19 mouse cellular contexts compared by ENCODE assay signal in genomic region chr2:17900202-17900601, GRCm38 (mm10).
A peak's percentile ranks its signal among the peaks of the same experiment; 100 is the strongest.
DNase-seq lines count a peak whose midpoint lies in the region; ATAC-seq and TF ChIP-seq lines count a peak whose summit lies in the region.
"Had no signal": no experiment of that assay in that cellular context is flagged by ENCODE, and none has a peak within 500 bp of the region (broad histone marks: within the 10 kb centered on the region; RNA-seq: fewer than 3 reads in every experiment).

No protein-coding gene starts in this region.

- no peak for TF ChIP-seq CTCF in kidney, postnatal 0 days (IDR thresholded peaks at IDR 0.05; ENCODE audit: low read depth)

- WGBS in heart, embryonic 13.5 days: 45% methylated on average over 8 of the region's 8 CpGs
- 59% methylated on average over 8 of the region's 8 CpGs for WGBS in kidney, postnatal 0 days
- 46% methylated on average over 8 of the region's 8 CpGs for WGBS in limb, embryonic 15.5 days

- no peaks in the 10 kb centered on the region for H3K9me3 ChIP-seq in heart, embryonic 13.5 days
- no peaks in the 10 kb centered on the region for H3K9me3 ChIP-seq in kidney, postnatal 0 days (replicated peaks; ENCODE audit: low read length)
- H3K9me3 ChIP-seq in limb, embryonic 15.5 days: no peaks in the 10 kb centered on the region
- H3K9me3 ChIP-seq: heart, embryonic 10.5 days; liver, embryonic 12.5 days; midbrain, embryonic 12.5 days had no signal

- intact Hi-C loops in heart, postnatal 25 days (cut with DNase I): no loop called here
- intact Hi-C loops in left cerebral cortex, postnatal 10 days (cut with DNase I): no loop called here

- no peak overlapping the region for H3K27ac ChIP-seq in heart, embryonic 13.5 days (replicated peaks)
- no peak overlapping the region for H3K27ac ChIP-seq in kidney, postnatal 0 days
- no peak overlapping the region for H3K27ac ChIP-seq in limb, embryonic 15.5 days
- H3K27ac ChIP-seq: layer of hippocampus, adult 2 months; liver, embryonic 12.5 days; midbrain, embryonic 12.5 days had no signal

- no peak overlapping the region for H3K4me3 ChIP-seq in heart, embryonic 13.5 days
- no peak overlapping the region for H3K4me3 ChIP-seq in kidney, postnatal 0 days (replicated peaks; ENCODE audit: low read depth, low read length)
- no peak overlapping the region for H3K4me3 ChIP-seq in limb, embryonic 15.5 days
- H3K4me3 ChIP-seq: layer of hippocampus, adult 2 months; liver, embryonic 12.5 days; midbrain, embryonic 12.5 days had no signal

- no peaks in the 10 kb centered on the region for H3K4me1 ChIP-seq in heart, embryonic 13.5 days
- H3K4me1 ChIP-seq in kidney, postnatal 0 days (replicated peaks; ENCODE audit: insufficient read depth, low read length): no peaks in the 10 kb centered on the region
- H3K4me1 ChIP-seq in limb, embryonic 15.5 days: peaks cover 6% of the 10 kb centered on the region
- H3K4me1 ChIP-seq: liver, embryonic 12.5 days; midbrain, embryonic 12.5 days had no signal

- no peak overlapping the region for H3K9ac ChIP-seq in heart, embryonic 13.5 days
- no peak overlapping the region for H3K9ac ChIP-seq in kidney, postnatal 0 days (ENCODE audit: low read depth, low read length)
- no peak overlapping the region for H3K9ac ChIP-seq in limb, embryonic 15.5 days
- H3K9ac ChIP-seq: liver, embryonic 12.5 days; midbrain, embryonic 12.5 days had no signal

- ATAC-seq in heart, embryonic 13.5 days (ENCODE audit: extremely low read depth, insufficient number of reproducible peaks, low FRiP score, low TSS enrichment): no peak
- 0 out of 2 replicates have a peak, but pooled peaks have one; percentile 17 for ATAC-seq in kidney, postnatal 0 days (replicated peaks; ENCODE audit: low FRiP score, low read depth)
- ATAC-seq in limb, embryonic 15.5 days (ENCODE audit: insufficient number of reproducible peaks, low FRiP score, low TSS enrichment, low read depth): 0 out of 2 replicates have a peak, but pooled peaks have one; percentile 19
- ATAC-seq: forebrain, embryonic 16.5 days; liver, embryonic 12.5 days had no signal

- DNase-seq in heart, postnatal 25 days (ENCODE audit: low spot score): no peak
- no peak for DNase-seq in kidney, postnatal 0 days (ENCODE audit: low spot score)
- DNase-seq in kidney, postnatal 36 days: no peak
- DNase-seq in R1 (ENCODE audit: low read depth, low spot score): peak; percentile 62
- DNase-seq in spleen, adult 18-20 months: no peak
- DNase-seq in left cerebral cortex, postnatal 10 days (ENCODE audit: extremely low spot score in 1 of 2, low spot score in 2 of 2): no peak
- DNase-seq: adrenal gland, adult 2 months; cerebellum, adult 2 months; heart, postnatal 4 days; kidney, postnatal 10 days; left cerebral cortex, postnatal 4 days; lung, adult 2 months had no signal

- H3K27me3 ChIP-seq in heart, embryonic 13.5 days (replicated peaks): peaks cover 13% of the 10 kb centered on the region; the same call in 1 of the 2 replicates
- H3K27me3 ChIP-seq in kidney, postnatal 0 days (ENCODE audit: insufficient read depth, low read length): no peaks in the 10 kb centered on the region
- no peaks in the 10 kb centered on the region for H3K27me3 ChIP-seq in limb, embryonic 15.5 days
- H3K27me3 ChIP-seq: liver, embryonic 12.5 days had no signal

- H3K36me3 ChIP-seq in heart, embryonic 13.5 days: no peaks in the 10 kb centered on the region
- no peaks in the 10 kb centered on the region for H3K36me3 ChIP-seq in kidney, postnatal 0 days (ENCODE audit: insufficient read depth, low read length)
- no peaks in the 10 kb centered on the region for H3K36me3 ChIP-seq in limb, embryonic 15.5 days
- H3K36me3 ChIP-seq: heart, embryonic 10.5 days; liver, embryonic 12.5 days; midbrain, embryonic 12.5 days had no signal

- peak overlapping the region; percentile 39 for H3K4me2 ChIP-seq in heart, embryonic 13.5 days
- H3K4me2 ChIP-seq in kidney, postnatal 0 days (ENCODE audit: low read length): no peak overlapping the region
- H3K4me2 ChIP-seq in limb, embryonic 15.5 days: no peak overlapping the region
- H3K4me2 ChIP-seq: liver, embryonic 12.5 days; midbrain, embryonic 12.5 days had no signal
